ENCODE assay signal across 25 mouse cellular contexts in genomic region chr13:119395517-119396080, GRCm38 (mm10). TPM values are rescaled to one million over a fixed set of nuclear protein-coding genes. Genes with fewer than 3 reads are reported as not detected.
A peak's percentile ranks its signal among the peaks of the same experiment; 100 is the strongest.
DNase-seq lines count a peak whose midpoint lies in the region; ATAC-seq and TF ChIP-seq lines count a peak whose summit lies in the region.
"Had no signal": no experiment of that assay in that cellular context is flagged by ENCODE, and none has a peak within 500 bp of the region (broad histone marks: within the 10 kb centered on the region; RNA-seq: fewer than 3 reads in every experiment).

No protein-coding gene starts in this region.

- peak; percentile 22 for DNase-seq in lung, embryonic 14.5 days
- DNase-seq in lung, postnatal 4 days = no peak
- peak; percentile 63 for DNase-seq in lung, postnatal 0 days (ENCODE audit: low spot score)
- no peak for DNase-seq in kidney, postnatal 36 days
- DNase-seq in embryo, embryonic 10.5 days (ENCODE audit: low spot score) = no peak
- DNase-seq: adrenal gland, adult 2 months; adrenal gland, postnatal 14 days; cerebellum, adult 11 months; cerebellum, adult 2 months; cerebellum, adult 9-11 months; cerebellum, postnatal 25 days; embryo, embryonic 11 days; gastrocnemius, adult 2 months; gastrocnemius, postnatal 14 days; heart, adult 11 months had no signal

- no peak overlapping the region for H3K9ac ChIP-seq in lung, embryonic 14.5 days
- H3K9ac ChIP-seq in lung, embryonic 16.5 days (ENCODE audit: low read length) = no peak overlapping the region
- H3K9ac ChIP-seq in lung, postnatal 0 days (replicated peaks; ENCODE audit: low read depth) = no peak overlapping the region
- H3K9ac ChIP-seq: embryonic facial prominence, embryonic 13.5 days; forebrain, embryonic 12.5 days; hindbrain, embryonic 12.5 days; hindbrain, embryonic 15.5 days had no signal

- no peak for TF ChIP-seq CTCF in lung, embryonic 14.5 days (IDR thresholded peaks at IDR 0.05; ENCODE audit: low read depth)
- TF ChIP-seq CTCF in lung, postnatal 0 days (IDR thresholded peaks at IDR 0.05) = no peak

- no peaks in the 10 kb centered on the region for H3K27me3 ChIP-seq in lung, embryonic 14.5 days (ENCODE audit: insufficient read depth, low read length)
- no peaks in the 10 kb centered on the region for H3K27me3 ChIP-seq in lung, embryonic 16.5 days (ENCODE audit: control insufficient read depth, insufficient read depth, low read depth, low read length)
- H3K27me3 ChIP-seq in lung, postnatal 0 days (replicated peaks; ENCODE audit: insufficient read depth, low read length) = no peaks in the 10 kb centered on the region
- H3K27me3 ChIP-seq: embryonic facial prominence, embryonic 13.5 days; forebrain, embryonic 12.5 days; hindbrain, embryonic 12.5 days; hindbrain, embryonic 15.5 days had no signal

- H3K36me3 ChIP-seq in lung, embryonic 14.5 days (ENCODE audit: insufficient read depth) = peaks cover 59% of the 10 kb centered on the region
- peaks cover 7% of the 10 kb centered on the region; the same call in 1 of the 2 replicates for H3K36me3 ChIP-seq in lung, embryonic 16.5 days (ENCODE audit: control insufficient read depth, insufficient read depth, low read length)
- H3K36me3 ChIP-seq in lung, postnatal 0 days (ENCODE audit: insufficient read depth, low read length) = no peaks in the 10 kb centered on the region

- H3K9me3 ChIP-seq in lung, embryonic 14.5 days (ENCODE audit: low read depth, low read length) = no peaks in the 10 kb centered on the region
- no peaks in the 10 kb centered on the region for H3K9me3 ChIP-seq in lung, embryonic 16.5 days (ENCODE audit: control insufficient read depth, low read length)
- no peaks in the 10 kb centered on the region for H3K9me3 ChIP-seq in lung, postnatal 0 days (ENCODE audit: low read length)
- H3K9me3 ChIP-seq: embryonic facial prominence, embryonic 10.5 days; embryonic facial prominence, embryonic 13.5 days; forebrain, embryonic 12.5 days; hindbrain, embryonic 12.5 days; hindbrain, embryonic 15.5 days had no signal

- no peak overlapping the region for H3K4me3 ChIP-seq in lung, embryonic 14.5 days (ENCODE audit: low read depth, low read length)
- H3K4me3 ChIP-seq in lung, embryonic 16.5 days (ENCODE audit: low read length) = 0 out of 2 replicates have a peak overlapping the region, but pooled peaks have one; percentile 5
- peak overlapping the region; percentile 19 for H3K4me3 ChIP-seq in lung, postnatal 0 days (ENCODE audit: low read depth, low read length)
- H3K4me3 ChIP-seq: embryonic facial prominence, embryonic 10.5 days; embryonic facial prominence, embryonic 13.5 days; erythroblast, embryonic 14.5 days; forebrain, embryonic 12.5 days; gastrocnemius, adult 2 months; hindbrain, embryonic 12.5 days; hindbrain, embryonic 15.5 days had no signal

- H3K27ac ChIP-seq in lung, embryonic 14.5 days (ENCODE audit: low read depth) = no peak overlapping the region
- peak overlapping the region; percentile 61 for H3K27ac ChIP-seq in lung, embryonic 16.5 days (ENCODE audit: low read length)
- H3K27ac ChIP-seq in lung, postnatal 0 days (ENCODE audit: low read length) = no peak overlapping the region
- H3K27ac ChIP-seq: embryonic facial prominence, embryonic 10.5 days; embryonic facial prominence, embryonic 13.5 days; forebrain, embryonic 12.5 days; gastrocnemius, adult 2 months; hindbrain, embryonic 12.5 days; hindbrain, embryonic 15.5 days had no signal

- no peaks in the 10 kb centered on the region for H3K4me1 ChIP-seq in lung, embryonic 14.5 days (ENCODE audit: insufficient read depth)
- H3K4me1 ChIP-seq in lung, embryonic 16.5 days (replicated peaks; ENCODE audit: control insufficient read depth, insufficient read depth, low read length) = no peaks in the 10 kb centered on the region
- no peaks in the 10 kb centered on the region for H3K4me1 ChIP-seq in lung, postnatal 0 days (ENCODE audit: insufficient read depth, low read depth, low read length)
- H3K4me1 ChIP-seq: embryonic facial prominence, embryonic 10.5 days; embryonic facial prominence, embryonic 13.5 days; hindbrain, embryonic 12.5 days; hindbrain, embryonic 15.5 days had no signal

- H3K4me2 ChIP-seq in lung, embryonic 14.5 days = no peak overlapping the region
- H3K4me2 ChIP-seq in lung, embryonic 16.5 days (ENCODE audit: low read depth, low read length) = peak overlapping the region; percentile 31; the same call in 1 of the 2 replicates
- peak overlapping the region; percentile 36; the same call in 1 of the 2 replicates for H3K4me2 ChIP-seq in lung, postnatal 0 days (replicated peaks; ENCODE audit: low read depth, low read length)
- H3K4me2 ChIP-seq: embryonic facial prominence, embryonic 13.5 days; forebrain, embryonic 12.5 days; heart, embryonic 11.5 days; hindbrain, embryonic 12.5 days; hindbrain, embryonic 15.5 days had no signal

- no peak for TF ChIP-seq EP300 in lung, postnatal 0 days (IDR thresholded peaks at IDR 0.05)

- 57% methylated on average over 9 of the region's 9 CpGs for WGBS in lung, embryonic 14.5 days
- WGBS in lung, embryonic 16.5 days = 58% methylated on average over 9 of the region's 9 CpGs
- 53% methylated on average over 9 of the region's 9 CpGs for WGBS in lung, postnatal 0 days

- peak; percentile 70; the same call in 1 of the 2 replicates for ATAC-seq in lung, embryonic 14.5 days (ENCODE audit: insufficient read depth)
- ATAC-seq in lung, embryonic 16.5 days (ENCODE audit: low read depth) = peak; percentile 66
- ATAC-seq in lung, postnatal 0 days = peak; percentile 83
- ATAC-seq: CD4-positive, CD25-positive, alpha-beta regulatory T cell, adult 4 months; forebrain, embryonic 16.5 days had no signal

RNA-seq across cellular contexts. Expression of gene Paip1, which starts 32.8 kb away (rescaled TPM):
- 73.8 and 77.6 TPM in 2 replicates for polyA plus RNA-seq in lung, embryonic 14.5 days (2014; fragmentation: Nextera tagmentation; extraction: Ambion mirVana)
- polyA plus RNA-seq in lung, embryonic 16.5 days (2015; fragmentation: Nextera tagmentation; extraction: Ambion mirVana) = 64.0 and 82.9 TPM in 2 replicates
- 63.1 and 63.4 TPM in 2 replicates for polyA plus RNA-seq in lung, postnatal 0 days (2015; fragmentation: Nextera tagmentation; extraction: Ambion mirVana)

Comparison
In these comparisons a context has a peak if more than half of its experiments do, and no peak if none do; other contexts are left out.
1. DNase-seq: peak in lung, embryonic 14.5 days (single experiment) and lung, postnatal 0 days (single experiment); none in lung, postnatal 4 days (0 of 2), kidney, postnatal 36 days (0 of 2) and embryo, embryonic 10.5 days (single experiment).
2. Peak in every context shown above with its lines, with median percentiles within 50 percentile points of each other: ATAC-seq.